Mouse (Mus musculus) spleen, adult 2 months (tissue): Measurements from ENCODE around the gene Bcat2.

Experiments
- CTCF ChIP-seq: fragments of 200-500 bp; IDR thresholded peaks from 2 replicates; pipeline ENCODE4 v1.5.1; 2011; ENCODE audit warnings: mild to moderate bottlenecking, inconsistent platforms; ENCODE audit not compliant: insufficient read depth, insufficient read length, insufficient replicate concordance; ENCODE audit errors: extremely low read depth
- POLR2A ChIP-seq: fragments of 200-500 bp; IDR thresholded peaks from 2 replicates; pipeline ENCODE4 v1.6.1; 2011; ENCODE audit warnings: low read depth, low read length, inconsistent platforms

DNA sequence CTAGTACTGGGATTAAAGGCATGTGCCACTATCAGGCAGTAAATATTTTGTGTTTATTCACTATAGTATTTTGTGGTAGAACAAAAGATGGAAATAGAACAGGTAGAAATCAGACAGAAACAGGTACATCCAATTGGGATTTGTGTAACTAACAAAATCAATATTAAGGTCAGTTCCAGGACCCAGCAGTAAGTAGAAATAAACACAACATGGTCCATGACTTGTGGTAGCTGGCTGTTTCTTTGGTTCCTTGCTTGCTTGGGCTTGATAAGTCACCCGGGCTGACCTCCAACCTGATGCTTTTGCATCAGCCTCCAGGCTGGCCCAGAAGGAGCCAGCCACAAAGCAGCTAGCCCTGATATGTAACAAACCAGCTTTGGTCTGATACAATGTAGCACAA, 39.6 kb downstream of the Bcat2 start:
- TF ChIP-seq CTCF (no peak), POLR2A (no peak)
